Mouse (Mus musculus) thymus, postnatal 4 days (tissue): ENCODE measurements around the gene Cldn34c2.
"Not testable (repeated sequence)": the region's sequence is repeated elsewhere in the genome, so short reads cannot be mapped to it uniquely, and the experiment has no call there.

Experiments used
- DNase-seq: peaks from one replicate; pipeline ENCODE4 v3.0.0; 2021

Cldn34c2 gene

DNA sequence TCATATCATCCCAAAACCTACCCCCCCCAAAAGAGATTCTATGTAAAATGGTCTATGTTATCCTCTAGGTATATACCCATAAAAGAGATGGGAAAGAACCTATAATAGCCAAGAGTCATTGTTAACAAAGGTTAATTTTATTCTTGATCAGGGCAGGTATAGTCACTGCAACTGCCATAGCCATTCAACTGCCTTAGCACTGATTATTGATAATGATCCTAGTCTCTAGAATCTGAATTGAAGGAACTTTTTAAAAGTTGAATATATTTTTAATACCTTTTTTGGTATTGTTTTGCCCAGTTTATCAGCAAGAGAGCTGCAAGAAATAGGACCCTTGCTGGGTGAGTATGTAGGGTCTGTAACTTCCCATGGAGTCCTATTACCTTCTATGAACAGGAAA, at the start of gene Cldn34c2:
Gene Cldn34c2, plus strand, starts transcription at position 301 of the 400 bp plus-strand sequence.
- not testable (repeated sequence) for DNase-seq

DNA sequence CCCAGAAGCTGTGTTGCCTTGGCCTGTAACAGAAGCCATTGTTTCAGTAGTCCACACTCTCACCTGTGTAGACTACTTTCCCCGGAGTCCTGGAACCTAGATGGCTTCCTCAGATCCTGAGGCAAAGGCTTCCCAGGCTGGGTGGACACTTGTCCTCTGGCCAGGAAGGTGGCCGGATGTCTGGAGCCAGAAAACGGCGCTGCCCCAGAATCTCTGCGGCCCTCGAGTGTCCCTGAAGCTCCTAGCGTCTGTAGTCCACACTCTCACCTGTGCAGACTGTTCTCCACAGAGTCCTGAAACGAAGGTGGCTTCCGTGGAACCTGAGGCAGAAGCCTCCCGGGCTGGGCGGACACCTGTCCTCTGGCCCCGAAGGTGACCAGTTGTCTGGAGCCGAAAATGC, 30.1 kb upstream of the Cldn34c2 start:
- DNase-seq: not testable (repeated sequence)

DNA sequence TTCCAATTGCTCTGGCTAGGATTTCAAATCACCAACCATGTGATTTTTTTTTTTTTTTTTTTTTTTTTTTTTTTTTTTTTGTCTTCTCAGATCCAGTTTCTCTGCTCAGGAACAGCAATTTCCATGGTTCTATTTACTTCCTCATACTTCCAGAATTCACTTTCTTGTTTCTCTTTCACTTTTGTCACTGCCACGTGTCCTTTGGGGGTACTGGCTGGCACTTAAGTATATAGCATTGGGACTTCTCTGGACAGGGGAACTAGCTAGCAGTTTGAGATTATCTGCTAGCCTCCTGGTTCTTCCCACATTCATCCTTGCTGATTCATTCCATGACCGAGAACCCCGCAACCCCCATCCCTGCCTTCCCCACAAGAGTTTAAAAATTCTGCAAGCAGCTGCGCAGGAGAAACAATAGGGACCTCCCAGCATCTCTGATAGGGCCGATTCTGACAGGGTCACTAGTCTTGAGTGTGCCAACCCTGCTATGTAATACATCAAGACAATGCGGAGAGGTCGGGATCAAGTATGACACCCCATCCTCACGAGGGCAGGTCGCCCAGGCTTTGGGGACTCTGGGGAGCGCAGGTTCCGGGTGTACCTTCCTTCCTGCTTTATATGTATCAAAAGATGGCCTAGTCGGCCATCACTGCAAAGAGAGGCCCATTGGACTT, 30.8 kb downstream of the Cldn34c2 start:
- DNase-seq: peak; percentile 4
